Mouse (Mus musculus): Measurements from ENCODE around the gene Dapl1. TPM values are rescaled to one million over a fixed set of nuclear protein-coding genes. Genes with fewer than 3 reads are reported as not detected.

The Dapl1 gene
- polyA plus RNA-seq, 1 experiment from 2014 or later, result 0.86 TPM

DNA sequence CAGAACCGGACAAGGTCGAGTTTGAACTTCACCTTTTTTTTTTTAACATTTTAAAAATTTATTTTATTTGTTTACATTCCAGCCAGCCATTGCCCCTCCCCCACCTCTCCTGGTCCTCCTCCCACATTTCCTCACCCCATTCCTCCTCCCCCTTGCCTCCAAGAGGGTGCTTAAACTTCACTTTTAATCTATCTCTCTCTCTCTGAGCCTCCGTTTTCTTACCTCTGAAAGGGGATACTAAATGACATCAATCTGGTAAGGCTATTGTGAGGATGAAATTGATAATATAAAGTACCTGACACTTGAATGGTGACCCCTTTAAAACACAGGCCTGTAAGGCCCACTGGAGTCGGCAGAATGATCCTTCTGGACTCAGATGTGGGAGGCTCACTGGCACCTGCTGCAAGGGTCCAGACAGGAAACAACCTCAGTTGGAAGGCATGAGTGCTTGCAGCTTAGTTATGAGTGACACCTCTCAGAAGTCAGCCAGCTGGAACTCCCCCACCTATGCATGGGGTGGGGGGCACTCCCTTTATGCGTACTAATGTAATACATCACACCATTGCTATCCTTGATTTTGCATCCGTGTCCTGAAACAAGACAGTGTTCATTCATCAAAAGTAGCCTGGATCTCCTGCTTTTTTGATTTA lies 1.9 kb downstream of the Dapl1 start:
- Histone ChIP-seq H3K27ac (no peak overlapping the region), H3K36me3 (replicated peaks) (no peaks in the 10 kb centered on the region), H3K9ac (no peak overlapping the region), H3K4me1 (peaks cover 16% of the 10 kb centered on the region), H3K9me3 (no peaks in the 10 kb centered on the region), H3K4me2 (no peak overlapping the region), H3K4me3 (no peak overlapping the region), H3K27me3 (replicated peaks) (no peaks in the 10 kb centered on the region)
- no peak for ATAC-seq (replicated peaks)
- WGBS, result 60% methylated on average over 6 of the region's 6 CpGs

DNA sequence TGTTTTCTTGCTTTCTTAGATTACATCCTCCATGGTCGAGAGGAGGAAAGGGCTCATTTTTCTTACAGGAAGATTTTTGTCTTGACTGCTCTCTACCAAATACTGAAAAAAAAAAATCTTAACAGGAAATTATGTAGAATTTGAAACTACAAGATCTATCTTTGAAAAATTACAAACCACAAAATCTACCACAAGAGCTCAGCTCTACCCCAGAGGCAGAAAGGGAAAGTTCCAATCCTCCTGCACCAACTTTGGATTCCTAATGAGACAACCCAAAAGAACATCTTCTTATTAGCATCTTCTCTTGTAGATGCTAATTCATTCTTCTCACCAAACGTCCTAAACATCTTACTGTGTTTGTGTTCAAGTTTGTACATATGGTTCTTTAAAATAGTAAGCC lies 3.8 kb downstream of the Dapl1 start:
- no peak for ATAC-seq (replicated peaks)
- WGBS, result 76% methylated on average over 2 of the region's 2 CpGs

DNA sequence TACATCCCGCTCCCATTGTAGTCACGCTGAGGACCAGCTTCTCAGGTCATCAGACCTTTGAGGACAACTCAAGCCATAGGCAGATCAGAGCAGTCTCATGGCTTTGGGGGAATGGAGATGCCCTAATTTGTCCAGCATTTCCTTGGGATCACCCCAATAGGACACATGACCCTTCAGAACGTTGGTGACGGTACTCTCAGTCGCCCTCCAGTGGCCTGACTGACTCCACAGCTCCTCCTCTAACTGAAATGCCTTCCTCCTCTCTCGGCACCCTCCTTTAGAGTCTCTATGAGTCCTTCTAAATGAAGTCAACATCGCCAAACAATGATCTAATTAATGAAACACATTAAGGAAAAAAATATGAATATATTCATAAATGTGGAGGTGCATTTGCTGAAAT lies 5.9 kb downstream of the Dapl1 start:
- Histone ChIP-seq H3K27ac (no peak overlapping the region), H3K27me3 (replicated peaks) (no peaks in the 10 kb centered on the region), H3K9me3 (no peaks in the 10 kb centered on the region), H3K4me2 (no peak overlapping the region), H3K36me3 (replicated peaks) (no peaks in the 10 kb centered on the region), H3K4me3 (no peak overlapping the region), H3K4me1 (peaks cover 5% of the 10 kb centered on the region), H3K9ac (no peak overlapping the region)
- 76% methylated on average over 7 of the region's 7 CpGs for WGBS
- ATAC-seq (replicated peaks), result no peak

More for the DNA sequence above, 3.8 kb downstream of the Dapl1 start:
- Histone ChIP-seq H3K4me1 (peaks cover 16% of the 10 kb centered on the region), H3K27me3 (replicated peaks) (no peaks in the 10 kb centered on the region), H3K9me3 (no peaks in the 10 kb centered on the region), H3K9ac (no peak overlapping the region), H3K36me3 (replicated peaks) (no peaks in the 10 kb centered on the region), H3K4me3 (no peak overlapping the region), H3K27ac (no peak overlapping the region), H3K4me2 (no peak overlapping the region)

DNA sequence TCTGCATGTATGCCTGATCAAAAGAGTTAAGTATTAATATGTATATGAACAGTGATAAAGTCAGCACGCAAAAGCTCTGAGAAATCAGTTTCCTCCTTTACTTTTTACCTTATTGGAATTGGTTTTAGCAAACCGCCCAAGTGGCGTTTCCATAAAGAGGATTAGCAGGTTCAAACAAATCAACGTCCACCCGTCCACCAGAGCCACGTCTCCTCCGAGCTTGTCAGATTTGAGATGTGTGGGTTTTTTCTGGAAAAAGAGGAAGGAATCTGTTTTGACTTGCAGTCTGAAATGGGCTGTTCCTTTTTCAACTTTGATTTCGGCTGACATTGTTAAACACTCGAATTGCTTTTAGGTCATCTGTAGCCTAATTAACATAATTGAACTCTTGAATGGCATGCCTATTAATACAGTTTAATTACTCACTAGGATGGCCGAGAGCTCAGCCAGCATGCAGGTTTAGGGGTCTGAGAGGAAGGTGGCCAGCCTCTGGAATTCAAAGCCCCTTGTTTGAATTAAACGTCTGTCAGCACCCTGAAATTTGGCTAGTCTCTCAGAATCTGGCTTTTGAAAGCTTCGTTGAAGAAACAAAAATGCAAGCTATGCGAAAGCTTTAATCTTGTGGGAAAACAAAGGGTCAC lies 9.1 kb downstream of the Dapl1 start:
- H3K9me3 ChIP-seq, result no peaks in the 10 kb centered on the region
- no peak for ATAC-seq (replicated peaks)
- H3K36me3 ChIP-seq (replicated peaks), result no peaks in the 10 kb centered on the region
- H3K27me3 ChIP-seq (replicated peaks), result no peaks in the 10 kb centered on the region
- no peak overlapping the region for H3K4me3 ChIP-seq
- 19% methylated on average over 13 of the region's 13 CpGs for WGBS
- no peak overlapping the region for H3K4me2 ChIP-seq
- H3K9ac ChIP-seq, result no peak overlapping the region
- H3K27ac ChIP-seq, result no peak overlapping the region
- no peaks in the 10 kb centered on the region for H3K4me1 ChIP-seq

DNA sequence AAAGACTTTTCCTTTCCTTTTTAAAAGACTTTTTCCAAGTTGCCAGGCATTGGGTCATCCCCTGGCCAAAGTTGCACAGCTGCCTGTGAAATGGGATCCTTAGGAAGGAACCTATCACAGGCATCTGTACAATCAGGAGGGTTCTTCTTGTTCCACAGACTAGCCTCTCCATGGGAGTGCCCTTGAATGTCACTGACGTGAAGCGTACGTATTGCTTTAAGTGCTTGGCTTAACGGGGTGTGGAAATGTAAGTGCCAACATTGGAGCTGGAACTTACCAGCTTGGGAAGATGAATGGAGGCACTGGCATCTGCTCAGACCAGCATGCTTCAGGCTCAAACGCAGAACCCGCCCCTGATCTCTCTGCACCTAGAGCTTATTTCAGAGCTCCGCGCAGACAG lies 14.7 kb downstream of the Dapl1 start:
- no peaks in the 10 kb centered on the region for H3K9me3 ChIP-seq
- H3K9ac ChIP-seq, result no peak overlapping the region
- no peak overlapping the region for H3K27ac ChIP-seq
- no peaks in the 10 kb centered on the region for H3K4me1 ChIP-seq
- H3K36me3 ChIP-seq (replicated peaks), result no peaks in the 10 kb centered on the region
- WGBS, result 86% methylated on average over 8 of the region's 8 CpGs
- no peak overlapping the region for H3K4me3 ChIP-seq
- ATAC-seq (replicated peaks), result no peak
- H3K27me3 ChIP-seq (replicated peaks), result no peaks in the 10 kb centered on the region
- no peak overlapping the region for H3K4me2 ChIP-seq

DNA sequence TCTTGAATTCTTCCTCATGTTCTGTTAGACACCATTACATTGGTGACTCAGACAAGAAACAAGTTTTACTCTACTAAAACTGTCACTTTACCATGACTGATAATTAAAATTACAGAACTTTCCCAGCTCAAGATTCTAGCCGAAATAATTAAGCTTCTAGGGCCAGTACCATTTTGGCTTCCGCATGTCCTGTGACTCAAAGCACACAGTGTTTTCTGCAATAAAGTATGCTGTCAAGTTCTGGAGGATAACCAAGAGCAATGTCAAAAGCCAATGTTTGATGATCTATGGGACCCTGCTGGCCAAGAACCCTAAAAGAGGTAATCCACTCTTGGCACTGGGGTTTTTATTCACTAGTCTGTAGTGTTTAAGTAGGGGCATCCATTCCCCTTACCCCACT lies 15.3 kb downstream of the Dapl1 start:
- Histone ChIP-seq H3K27ac (no peak overlapping the region), H3K9ac (no peak overlapping the region), H3K4me1 (no peaks in the 10 kb centered on the region), H3K4me3 (no peak overlapping the region), H3K4me2 (no peak overlapping the region), H3K36me3 (replicated peaks) (no peaks in the 10 kb centered on the region), H3K27me3 (replicated peaks) (no peaks in the 10 kb centered on the region), H3K9me3 (no peaks in the 10 kb centered on the region)
- ATAC-seq (replicated peaks), result no peak
- WGBS, result 96% methylated on average over 2 of the region's 2 CpGs

DNA sequence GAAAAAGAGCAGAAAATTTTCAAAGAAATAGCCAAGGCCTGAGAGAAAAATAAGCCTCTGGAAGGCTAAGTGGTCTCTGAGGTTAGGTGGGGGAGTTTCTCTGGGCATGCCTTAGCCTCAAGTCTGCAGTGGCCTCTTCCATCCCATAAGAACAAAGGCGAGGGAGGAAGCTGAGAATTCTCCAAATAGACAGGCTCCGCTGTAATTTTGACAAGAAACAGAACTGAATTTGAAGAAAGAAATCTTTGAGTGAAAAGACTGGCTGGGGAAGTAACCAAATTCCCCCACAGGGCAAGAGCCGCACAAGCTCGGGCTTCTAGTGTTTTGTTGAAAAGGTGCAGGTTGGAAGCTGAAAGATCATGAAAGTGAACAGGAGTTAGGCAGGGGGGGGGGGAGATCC lies 24.6 kb downstream of the Dapl1 start:
- Histone ChIP-seq H3K9ac (no peak overlapping the region), H3K4me2 (no peak overlapping the region), H3K27ac (no peak overlapping the region), H3K4me1 (peaks cover 12% of the 10 kb centered on the region), H3K9me3 (no peaks in the 10 kb centered on the region), H3K4me3 (no peak overlapping the region), H3K27me3 (replicated peaks) (no peaks in the 10 kb centered on the region), H3K36me3 (replicated peaks) (no peaks in the 10 kb centered on the region)
- no peak for ATAC-seq (replicated peaks)
- 70% methylated on average over 4 of the region's 4 CpGs for WGBS

DNA sequence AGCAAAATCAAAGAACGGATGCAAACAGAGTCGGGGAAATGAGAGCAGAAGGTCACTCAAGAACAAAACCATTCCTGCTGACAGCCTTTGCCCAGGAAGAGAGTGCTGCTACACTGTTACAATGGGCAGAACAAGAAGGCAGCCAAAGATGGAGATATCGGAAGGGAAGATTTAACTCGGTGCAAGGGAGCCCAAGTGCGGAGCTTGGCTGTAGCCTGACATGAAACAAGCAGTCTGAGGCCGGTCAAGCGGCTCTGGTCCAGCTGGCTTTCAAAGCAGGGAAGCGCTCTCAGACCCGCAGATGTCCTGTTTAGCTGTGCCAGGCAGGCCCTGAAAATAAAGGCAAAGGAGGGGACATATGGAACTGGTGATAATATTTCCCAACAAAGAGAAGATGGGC lies 26.0 kb downstream of the Dapl1 start:
- H3K27ac ChIP-seq, result peak overlapping the region; percentile 67
- ATAC-seq (replicated peaks), result peak; percentile 68
- 29% methylated on average over 9 of the region's 9 CpGs for WGBS

DNA sequence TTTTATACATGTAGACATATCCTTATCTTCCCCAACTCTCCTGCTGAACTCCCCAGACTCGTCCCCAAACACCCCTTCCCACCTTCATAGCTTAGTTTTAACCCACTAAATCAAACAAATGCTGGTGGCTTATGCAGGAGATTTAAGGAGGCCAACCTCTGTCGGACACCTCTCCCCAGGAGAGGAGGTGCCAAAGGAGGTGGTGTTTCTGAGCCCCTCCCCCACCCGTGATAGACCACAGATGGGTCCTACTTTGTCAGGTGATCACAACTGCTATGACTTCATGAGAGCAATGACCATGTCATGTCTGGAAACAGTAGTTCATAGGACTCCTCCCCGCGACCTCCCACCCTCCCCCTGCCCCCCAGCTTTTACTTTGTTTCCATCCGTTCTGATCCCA lies 26.4 kb downstream of the Dapl1 start:
- no peak overlapping the region for H3K9ac ChIP-seq
- 69% methylated on average over 6 of the region's 6 CpGs for WGBS
- ATAC-seq (replicated peaks), result peak; percentile 14; the same call in 1 of the 2 replicates
- no peak overlapping the region for H3K4me3 ChIP-seq
- H3K27me3 ChIP-seq (replicated peaks), result no peaks in the 10 kb centered on the region
- H3K27ac ChIP-seq, result peak overlapping the region; percentile 67
- no peak overlapping the region for H3K4me2 ChIP-seq
- H3K36me3 ChIP-seq (replicated peaks), result no peaks in the 10 kb centered on the region
- no peaks in the 10 kb centered on the region for H3K9me3 ChIP-seq
- H3K4me1 ChIP-seq, result peaks cover 12% of the 10 kb centered on the region

More for the DNA sequence above, 26.0 kb downstream of the Dapl1 start:
- Histone ChIP-seq H3K4me3 (no peak overlapping the region), H3K27me3 (replicated peaks) (no peaks in the 10 kb centered on the region), H3K4me2 (peak overlapping the region; percentile 13; the same call in 1 of the 2 replicates), H3K4me1 (peaks cover 12% of the 10 kb centered on the region), H3K9ac (no peak overlapping the region), H3K36me3 (replicated peaks) (no peaks in the 10 kb centered on the region), H3K9me3 (no peaks in the 10 kb centered on the region)

DNA sequence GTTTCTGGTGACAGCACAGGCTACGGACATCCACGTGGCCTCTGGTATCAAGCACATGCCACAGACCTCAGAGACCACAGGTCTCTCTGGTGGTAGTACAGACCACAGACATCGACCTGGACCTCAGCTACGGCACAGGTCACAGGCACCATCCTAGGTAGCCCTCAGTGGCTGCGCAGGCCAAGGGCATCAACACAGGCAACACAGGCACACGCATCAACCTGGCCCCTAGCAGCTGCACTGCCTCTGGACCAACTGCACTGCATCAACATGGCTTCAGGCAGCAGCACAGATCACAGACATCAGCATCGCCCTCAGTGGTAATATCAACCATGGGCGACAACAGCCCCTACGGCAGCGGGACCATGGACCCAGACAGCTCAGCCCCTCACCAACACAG lies 36.2 kb downstream of the Dapl1 start:
- H3K36me3 ChIP-seq (replicated peaks), result no peaks in the 10 kb centered on the region
- H3K4me1 ChIP-seq, result peaks cover 3% of the 10 kb centered on the region; the same call in 1 of the 2 replicates
- no peak overlapping the region for H3K27ac ChIP-seq
- H3K9me3 ChIP-seq, result no peaks in the 10 kb centered on the region
- H3K4me3 ChIP-seq, result no peak overlapping the region
- no peak overlapping the region for H3K9ac ChIP-seq
- no peak overlapping the region for H3K4me2 ChIP-seq
- no peak for ATAC-seq (replicated peaks)
- WGBS, result 94% methylated on average over 10 of the region's 10 CpGs
- no peaks in the 10 kb centered on the region; the same call in 1 of the 2 replicates for H3K27me3 ChIP-seq (replicated peaks)

DNA sequence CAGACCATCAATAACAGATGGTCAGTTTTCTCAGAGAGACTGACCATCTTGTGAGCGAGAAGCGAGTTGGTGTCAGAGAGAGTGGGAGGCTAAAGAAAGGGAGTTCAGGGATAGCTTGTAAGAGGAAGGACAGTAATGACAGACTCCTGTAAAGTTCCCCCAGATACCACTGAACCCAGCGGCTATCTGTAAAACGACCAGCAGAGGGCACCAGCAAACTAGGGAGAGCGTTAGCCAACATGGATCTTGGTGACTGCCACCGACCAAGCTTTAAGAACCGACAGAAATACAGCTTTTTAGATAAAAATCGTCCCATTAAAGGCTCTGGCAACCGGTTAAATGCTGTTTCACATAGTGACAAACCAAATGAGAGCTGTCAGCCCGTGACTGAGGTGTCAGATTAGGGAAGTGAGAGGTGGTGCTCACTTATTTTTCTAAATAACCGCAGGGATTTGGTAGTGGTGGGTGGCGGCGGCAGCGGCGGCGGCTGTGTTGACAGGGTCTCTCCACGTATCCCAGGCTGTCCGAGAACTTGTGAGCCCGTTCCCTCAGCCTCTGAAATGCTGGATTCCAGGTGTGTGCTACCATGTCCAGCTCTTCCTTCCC lies 37.7 kb downstream of the Dapl1 start:
- Histone ChIP-seq H3K9me3 (no peaks in the 10 kb centered on the region), H3K9ac (peak overlapping the region; percentile 32; the same call in 1 of the 2 replicates), H3K27ac (no peak overlapping the region), H3K36me3 (replicated peaks) (no peaks in the 10 kb centered on the region), H3K4me1 (peaks cover 3% of the 10 kb centered on the region; the same call in 1 of the 2 replicates), H3K4me2 (peak overlapping the region; percentile 49), H3K4me3 (peak overlapping the region; percentile 24), H3K27me3 (replicated peaks) (no peaks in the 10 kb centered on the region; the same call in 1 of the 2 replicates)
- ATAC-seq (replicated peaks), result peak; percentile 88
- 6% methylated on average over 19 of the region's 19 CpGs for WGBS

DNA sequence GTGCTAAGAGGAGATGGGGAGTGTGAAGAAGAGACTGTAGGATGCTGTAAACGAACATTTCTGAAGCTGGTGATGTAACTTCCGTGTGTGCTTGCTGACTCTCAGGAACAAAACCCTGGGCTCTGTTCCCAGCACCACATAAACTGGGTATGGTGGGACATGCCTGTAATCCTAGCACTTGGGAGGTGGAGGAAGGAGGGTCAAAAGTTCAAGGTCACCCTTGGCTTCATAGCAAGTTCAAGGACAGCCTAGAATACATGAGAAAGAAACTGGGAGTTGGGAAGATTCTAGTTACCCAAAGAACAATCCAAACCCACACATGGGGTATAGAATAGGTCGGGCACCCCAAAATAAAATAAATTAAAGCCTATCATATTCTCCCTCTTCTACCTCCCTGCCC lies 39.1 kb downstream of the Dapl1 start:
- no peaks in the 10 kb centered on the region for H3K9me3 ChIP-seq
- no peaks in the 10 kb centered on the region; the same call in 1 of the 2 replicates for H3K27me3 ChIP-seq (replicated peaks)
- no peaks in the 10 kb centered on the region for H3K36me3 ChIP-seq (replicated peaks)
- no peak overlapping the region for H3K27ac ChIP-seq
- H3K4me3 ChIP-seq, result no peak overlapping the region
- ATAC-seq (replicated peaks), result no peak
- H3K4me2 ChIP-seq, result no peak overlapping the region
- H3K4me1 ChIP-seq, result peaks cover 3% of the 10 kb centered on the region; the same call in 1 of the 2 replicates
- 89% methylated on average over 3 of the region's 3 CpGs for WGBS
- no peak overlapping the region for H3K9ac ChIP-seq

Data from midbrain, embryonic 15.5 days (tissue).